8 mouse cellular contexts compared by ENCODE assay signal in the genomic region with DNA sequence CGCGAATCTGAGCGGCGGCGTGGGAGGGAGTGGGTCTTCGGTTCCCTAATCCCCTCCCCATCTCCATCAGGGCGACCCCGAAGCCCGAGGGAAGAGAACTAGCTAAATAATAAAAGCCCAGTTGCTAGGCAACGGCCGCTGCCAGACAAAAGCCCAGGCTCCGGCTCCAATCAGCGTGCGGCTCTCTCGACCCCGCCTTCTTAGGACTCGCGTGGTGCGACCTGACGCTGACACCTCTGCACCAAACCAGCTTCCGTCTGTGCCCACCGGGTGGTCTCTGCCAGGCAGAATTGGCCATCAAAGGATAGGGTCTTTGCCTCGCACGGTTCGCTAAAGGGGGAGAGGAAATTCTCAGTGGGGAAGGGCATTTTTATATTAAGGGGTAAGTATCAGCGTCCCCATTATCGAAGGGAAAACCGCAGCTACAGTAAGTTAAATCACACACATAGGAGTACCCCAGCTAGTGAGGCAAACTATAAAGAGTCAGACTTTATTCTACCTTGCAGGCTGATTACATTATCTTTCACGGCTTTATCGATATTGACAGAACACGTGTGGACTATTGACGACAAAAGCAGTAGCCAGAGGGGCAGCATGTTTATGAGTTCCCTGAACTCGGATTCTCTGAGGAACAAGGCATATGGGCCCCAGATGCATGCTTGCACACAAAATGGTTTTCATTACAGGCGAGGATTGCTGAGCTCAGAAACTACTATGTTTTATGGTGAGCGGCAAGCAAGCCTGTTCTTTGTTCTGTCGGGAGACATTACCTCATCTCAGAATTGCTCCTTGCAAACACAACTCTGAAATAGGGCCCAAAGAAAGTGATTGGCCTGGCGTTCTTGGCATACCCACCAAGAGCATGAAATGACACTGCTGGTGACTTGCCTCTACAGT. TPM values are rescaled to one million over a fixed set of nuclear protein-coding genes. Genes with fewer than 3 reads are reported as not detected.
DNase-seq lines count a peak whose midpoint lies in the region; ATAC-seq and TF ChIP-seq lines count a peak whose summit lies in the region.

A gene (plus strand): TSS at position 183 of the 897 bp plus-strand sequence.

- peak within 1 kb of the TSS; percentile 89 for H3K9ac ChIP-seq in heart, embryonic 12.5 days
- peak within 1 kb of the TSS; percentile 93 for H3K9ac ChIP-seq in kidney, embryonic 16.5 days (replicated peaks; ENCODE audit: low read length)

- peak within 1 kb of the TSS; percentile 55 for H3K4me3 ChIP-seq in embryonic fibroblast, embryonic 13.5 days (ENCODE audit: insufficient read depth, low read length)
- peak within 1 kb of the TSS; percentile 92 for H3K4me3 ChIP-seq in heart, embryonic 12.5 days
- peak within 1 kb of the TSS; percentile 82 for H3K4me3 ChIP-seq in kidney, embryonic 16.5 days (ENCODE audit: low read length)

- H3K4me2 ChIP-seq in heart, embryonic 12.5 days, result peak within 1 kb of the TSS; percentile 82
- peak within 1 kb of the TSS; percentile 80 for H3K4me2 ChIP-seq in kidney, embryonic 16.5 days (replicated peaks; ENCODE audit: low read depth, low read length)

- no peaks in the 10 kb centered on the region for H3K9me3 ChIP-seq in heart, embryonic 12.5 days (replicated peaks)
- H3K9me3 ChIP-seq in kidney, embryonic 16.5 days (ENCODE audit: low read length), result no peaks in the 10 kb centered on the region

- peak within 1 kb of the TSS; percentile 58 for H3K27ac ChIP-seq in embryonic fibroblast, embryonic 13.5 days (ENCODE audit: insufficient read depth, low read length)
- H3K27ac ChIP-seq in heart, embryonic 12.5 days (ENCODE audit: poor library complexity, severe bottlenecking), result peak within 1 kb of the TSS; percentile 95
- peak within 1 kb of the TSS; percentile 97 for H3K27ac ChIP-seq in kidney, embryonic 16.5 days (ENCODE audit: low read length)

- WGBS in heart, embryonic 12.5 days, result 8% methylated on average over 37 of the region's 37 CpGs
- 7% methylated on average over 37 of the region's 37 CpGs for WGBS in kidney, embryonic 16.5 days

- no peaks in the 10 kb centered on the region for H3K36me3 ChIP-seq in heart, embryonic 12.5 days
- H3K36me3 ChIP-seq in kidney, embryonic 16.5 days (ENCODE audit: insufficient read depth, low read length), result no peaks in the 10 kb centered on the region

- peak; percentile 93 for DNase-seq in CD4-positive helper T cell, adult 2 months (ENCODE audit: low read depth, low spot score)
- peak; percentile 97 for DNase-seq in brain, adult 2 months (ENCODE audit: low read depth, low spot score)
- DNase-seq in liver, result peak; percentile 86
- DNase-seq in spleen, postnatal 36 days (ENCODE audit: low spot score in 2 of 2), result peak; percentile 85 to 87

- TF ChIP-seq POLR2A in embryonic fibroblast, embryonic 13.5 days (IDR thresholded peaks at IDR 0.05; ENCODE audit: low read depth, low read length), result no peak

- peaks cover 9% of the 10 kb centered on the region; the same call in 1 of the 2 replicates for H3K27me3 ChIP-seq in heart, embryonic 12.5 days (replicated peaks)
- H3K27me3 ChIP-seq in kidney, embryonic 16.5 days (ENCODE audit: insufficient read depth, low read length), result no peaks in the 10 kb centered on the region

- peak; percentile 74 for ATAC-seq in heart, embryonic 12.5 days (ENCODE audit: insufficient number of reproducible peaks, low FRiP score)
- ATAC-seq in kidney, embryonic 16.5 days (ENCODE audit: low FRiP score, low TSS enrichment), result peak; percentile 69
- ATAC-seq in monocyte, adult 5-6 weeks (replicated peaks; ENCODE audit: insufficient number of reproducible peaks, low FRiP score, low TSS enrichment, poor library complexity, severe bottlenecking), result peak; percentile 53

- no peaks in the 10 kb centered on the region; the same call in 1 of the 2 replicates for H3K4me1 ChIP-seq in embryonic fibroblast, embryonic 13.5 days (ENCODE audit: control insufficient read depth, insufficient read depth, low read length)
- H3K4me1 ChIP-seq in heart, embryonic 12.5 days (replicated peaks), result peaks cover 33% of the 10 kb centered on the region
- H3K4me1 ChIP-seq in kidney, embryonic 16.5 days (ENCODE audit: insufficient read depth, low read length), result peaks cover 18% of the 10 kb centered on the region

- no peak for TF ChIP-seq CTCF in embryonic fibroblast, embryonic 13.5 days (IDR thresholded peaks at IDR 0.05; ENCODE audit: borderline replicate concordance, insufficient read depth, low read length)

RNA-seq across cellular contexts. Expression of the gene that starts here (rescaled TPM):
- polyA plus RNA-seq in embryonic fibroblast, embryonic 13.5 days (2011; ENCODE audit: insufficient read length, low read depth, missing spikeins), result 4.2 and 5.1 TPM in 2 replicates
- polyA plus RNA-seq in heart, embryonic 12.5 days (2016; fragmentation: Nextera tagmentation; extraction: Ambion mirVana), result 6.0 and 7.3 TPM in 2 replicates
- polyA plus RNA-seq in kidney, embryonic 16.5 days (2015; fragmentation: Nextera tagmentation; extraction: Ambion mirVana), result 15.9 and 16.1 TPM in 2 replicates
- total RNA-seq in monocyte, adult 5-6 weeks (2017), result 5.9 to 13.0 TPM (median 7.0 TPM) in 3 replicates

Comparison
In these comparisons a context has a peak if more than half of its experiments do, and no peak if none do; other contexts are left out.
1. Peak in every context shown above with its lines: DNase-seq, ATAC-seq, H3K4me3 ChIP-seq and H3K27ac ChIP-seq.